ENCODE assay signal across 22 mouse cellular contexts in genomic region chr5:16370706-16371105, GRCm38 (mm10).
DNase-seq lines count a peak whose midpoint lies in the region; ATAC-seq and TF ChIP-seq lines count a peak whose summit lies in the region.
"Had no signal": no experiment of that assay in that cellular context is flagged by ENCODE, and none has a peak within 500 bp of the region (broad histone marks: within the 10 kb centered on the region; RNA-seq: fewer than 3 reads in every experiment).

No protein-coding gene starts in this region.

- in situ Hi-C loops in CH12.LX (cut with MboI; ENCODE audit: low pct_ligation_motif_present, low pct_unique_long_range_greater_than_20kb, low sequenced_read_pairs): no loop called here

- DNase-seq in kidney, adult 2 months: peak; percentile 44
- DNase-seq in kidney, postnatal 25 days: no peak
- DNase-seq in kidney, adult 9 months: peak; percentile 27
- no peak for DNase-seq in kidney, adult 18-20 months
- DNase-seq in liver, adult 2 months (ENCODE audit: extremely low read depth, low read depth, low spot score): peak; percentile 12
- no peak for DNase-seq in liver, postnatal 0 days
- no peak for DNase-seq in CH12.LX (ENCODE audit: extremely low read depth)
- DNase-seq in layer of hippocampus, adult 8-10 months (ENCODE audit: low spot score in 2 of 2): no peak
- DNase-seq: adrenal gland, adult 2 months; adrenal gland, adult 8-10 months; adrenal gland, postnatal 10 days; adrenal gland, postnatal 14 days; adrenal gland, postnatal 25 days; adrenal gland, postnatal 36 days; B cell, adult 2 months; cerebellum, adult 11 months; cerebellum, adult 11-12 months; cerebellum, adult 18-20 months had no signal

- H3K4me2 ChIP-seq in liver, postnatal 0 days (ENCODE audit: low read depth, low read length): no peak overlapping the region
- peak overlapping the region; percentile 46; the same call in 1 of the 2 replicates for H3K4me2 ChIP-seq in CH12.LX (ENCODE audit: insufficient read depth, low read depth, poor library complexity, severe bottlenecking)

- 0 out of 2 replicates have a peak overlapping the region, but pooled peaks have one; percentile 55 for H3K27ac ChIP-seq in kidney, adult 2 months (ENCODE audit: insufficient read depth, low read depth, low read length)
- no peak overlapping the region for H3K27ac ChIP-seq in liver, adult 2 months (replicated peaks; ENCODE audit: insufficient read depth, low read depth, low read length)
- H3K27ac ChIP-seq in liver, postnatal 0 days (ENCODE audit: low read depth): no peak overlapping the region
- peak overlapping the region; percentile 70 for H3K27ac ChIP-seq in CH12.LX (ENCODE audit: insufficient read depth, low read depth)

- no peak for TF ChIP-seq EP300 in liver, postnatal 0 days (IDR thresholded peaks at IDR 0.05; ENCODE audit: low read depth)
- TF ChIP-seq EP300 in CH12.LX (IDR thresholded peaks at IDR 0.05; ENCODE audit: low read length): 0 out of 2 replicates have a peak, but pooled peaks have one; percentile 9

- no peak for TF ChIP-seq POLR2A in kidney, adult 2 months (IDR thresholded peaks at IDR 0.05; ENCODE audit: low read depth, low read length)
- no peak for TF ChIP-seq POLR2A in liver, adult 2 months (IDR thresholded peaks at IDR 0.05; ENCODE audit: extremely low read depth, insufficient read depth, low read length)
- TF ChIP-seq POLR2A in CH12.LX (IDR thresholded peaks at IDR 0.05; ENCODE audit: low read depth, low read length): no peak

- no peaks in the 10 kb centered on the region for H3K36me3 ChIP-seq in kidney, adult 2 months (ENCODE audit: control insufficient read depth, insufficient read depth, low read length)
- H3K36me3 ChIP-seq in liver, adult 2 months (ENCODE audit: control insufficient read depth, insufficient read depth, low read length): no peaks in the 10 kb centered on the region
- H3K36me3 ChIP-seq in liver, postnatal 0 days (replicated peaks; ENCODE audit: insufficient read depth, low read length): no peaks in the 10 kb centered on the region
- H3K36me3 ChIP-seq in CH12.LX (replicated peaks in 1 of 2; ENCODE audit: control insufficient read depth in 1 of 2, insufficient read depth in 1 of 2, low read length in 1 of 2): no peaks in the 10 kb centered on the region
- H3K36me3 ChIP-seq: G1E had no signal

- no peak overlapping the region for H3K4me3 ChIP-seq in kidney, adult 2 months (ENCODE audit: insufficient read depth, low read depth, low read length)
- no peak overlapping the region for H3K4me3 ChIP-seq in liver, adult 2 months (ENCODE audit: insufficient read depth, low read depth, low read length)
- no peak overlapping the region for H3K4me3 ChIP-seq in liver, postnatal 0 days (ENCODE audit: low read depth, low read length)
- no peak overlapping the region for H3K4me3 ChIP-seq in CH12.LX (replicated peaks in 1 of 3; ENCODE audit: low read depth in 2 of 3, low read length in 2 of 3, poor library complexity in 1 of 3)

- no peaks in the 10 kb centered on the region for H3K79me2 ChIP-seq in liver, adult 2 months (ENCODE audit: control insufficient read depth, insufficient read depth, low read length)
- H3K79me2 ChIP-seq in CH12.LX (replicated peaks; ENCODE audit: control insufficient read depth, extremely low read depth, insufficient read depth, poor library complexity, severe bottlenecking): no peaks in the 10 kb centered on the region

- H3K4me1 ChIP-seq in kidney, adult 2 months (ENCODE audit: control insufficient read depth, insufficient read depth, low read length): peaks cover 5% of the 10 kb centered on the region; the same call in 1 of the 2 replicates
- H3K4me1 ChIP-seq in liver, adult 2 months (ENCODE audit: control insufficient read depth, insufficient read depth, low read length): no peaks in the 10 kb centered on the region
- H3K4me1 ChIP-seq in liver, postnatal 0 days (ENCODE audit: insufficient read depth): no peaks in the 10 kb centered on the region
- H3K4me1 ChIP-seq in CH12.LX (ENCODE audit: control insufficient read depth in 1 of 2, insufficient read depth in 2 of 2): no peaks in the 10 kb centered on the region; a peak in 1 of 4 replicates

- no peak for ATAC-seq in liver, postnatal 0 days
- ATAC-seq: activated CD4-positive, CD25-positive, alpha-beta regulatory T cell, adult 4 months; CD4-positive, CD25-positive, alpha-beta regulatory T cell, adult 4 months; Patski had no signal

- dilution Hi-C loops in CH12.LX (cut with MboI; ENCODE audit: extremely low pct_ligation_motif_present, extremely low pct_unique_long_range_greater_than_20kb, low sequenced_read_pairs): no loop called here

- no peak for TF ChIP-seq CTCF in kidney, adult 2 months (conservative IDR thresholded peaks at IDR 0.05; ENCODE audit: insufficient read depth, insufficient read length, low read depth, low read length)
- no peak for TF ChIP-seq CTCF in liver, adult 2 months (IDR thresholded peaks at IDR 0.05; ENCODE audit: low read depth, low read length)
- TF ChIP-seq CTCF in liver, postnatal 0 days (IDR thresholded peaks at IDR 0.05; ENCODE audit: low read depth): no peak
- no peak for TF ChIP-seq CTCF in CH12.LX (conservative IDR thresholded peaks at IDR 0.05 in 1 of 2, IDR thresholded peaks at IDR 0.05 in 1 of 2; ENCODE audit: low read depth in 2 of 2, low read length in 2 of 2)

- H3K9ac ChIP-seq in liver, adult 2 months (ENCODE audit: low read depth, low read length): no peak overlapping the region
- H3K9ac ChIP-seq in liver, postnatal 0 days (replicated peaks): no peak overlapping the region
- H3K9ac ChIP-seq in CH12.LX (ENCODE audit: insufficient read depth, low read depth): no peak overlapping the region

- no peaks in the 10 kb centered on the region for H3K27me3 ChIP-seq in kidney, adult 2 months (replicated peaks; ENCODE audit: control insufficient read depth, insufficient read depth, low read length)
- H3K27me3 ChIP-seq in liver, adult 2 months (ENCODE audit: control insufficient read depth, insufficient read depth, low read length): no peaks in the 10 kb centered on the region
- H3K27me3 ChIP-seq in liver, postnatal 0 days (ENCODE audit: insufficient read depth, low read length): no peaks in the 10 kb centered on the region
- no peaks in the 10 kb centered on the region for H3K27me3 ChIP-seq in CH12.LX (replicated peaks)
- H3K27me3 ChIP-seq: Patski had no signal

- 50% methylated on average over 8 of the region's 8 CpGs for WGBS in kidney, adult 2 months
- WGBS in liver, adult 2 months: 91% methylated on average over 8 of the region's 8 CpGs
- 84% methylated on average over 8 of the region's 8 CpGs for WGBS in liver, postnatal 0 days (ENCODE audit: insufficient replicate concordance)

- TF ChIP-seq RAD21 in CH12.LX (IDR thresholded peaks at IDR 0.05; ENCODE audit: low read depth, low read length): no peak

- no peaks in the 10 kb centered on the region for H3K9me3 ChIP-seq in liver, postnatal 0 days (ENCODE audit: low read length)
- H3K9me3 ChIP-seq in CH12.LX (replicated peaks; ENCODE audit: low read length): no peaks in the 10 kb centered on the region
- H3K9me3 ChIP-seq: G1E had no signal

TF ChIP-seq in CH12.LX, 34 proteins besides CTCF, POLR2A, EP300 and RAD21:
- TF ChIP-seq ETS1 (conservative IDR thresholded peaks at IDR 0.05; ENCODE audit: low read depth, low read length) (peak; percentile 49), IRF4 (IDR thresholded peaks at IDR 0.05; ENCODE audit: low read depth, low read length) (peak; percentile 60; the same call in 1 of the 2 replicates), MAFK (IDR thresholded peaks at IDR 0.05; ENCODE audit: insufficient replicate concordance, low read length) (peak; percentile 66; the same call in 1 of the 2 replicates), ZMIZ1 (IDR thresholded peaks at IDR 0.05; ENCODE audit: low read depth, low read length) (no peak)

Comparison
In these comparisons a context has a peak if more than half of its experiments do, and no peak if none do; other contexts are left out.
1. DNase-seq: peak in kidney, adult 2 months (single experiment), kidney, adult 9 months (single experiment) and liver, adult 2 months (single experiment); none in kidney, postnatal 25 days (0 of 2), kidney, adult 18-20 months (single experiment), liver, postnatal 0 days (single experiment), CH12.LX (single experiment) and layer of hippocampus, adult 8-10 months (0 of 2).
2. H3K27ac ChIP-seq: peak in kidney, adult 2 months (single experiment) and CH12.LX (single experiment); none in liver, adult 2 months (single experiment) and liver, postnatal 0 days (single experiment).